Mouse (Mus musculus) neural tube, embryonic 14.5 days (tissue): ENCODE data around the gene Hnrnpk. TPM values are rescaled to one million over a fixed set of nuclear protein-coding genes. Genes with fewer than 3 reads are reported as not detected.
A peak's percentile ranks its signal among the peaks of the same experiment; 100 is the strongest.
"Not testable (repeated sequence)": the region's sequence is repeated elsewhere in the genome, so short reads cannot be mapped to it uniquely, and the experiment has no call there.

ENCODE experiments used
- ATAC-seq: fragments of 200-750 bp; cut with Nextera tagmentation; 2 replicates; pipeline ENCODE4 v1.8.0; 2017; ENCODE audit warnings: low read depth, mild to moderate bottlenecking, moderate TSS enrichment, moderate library complexity
- H3K27ac ChIP-seq: fragments of 300-500 bp; sonication (generic); 2 replicates; pipeline ENCODE4 v1.5.1; 2014; ENCODE audit warnings: low read depth, mild to moderate bottlenecking, control low read depth, low read length, moderate library complexity, mixed read lengths
- H3K27me3 ChIP-seq: fragments of 300-500 bp; sonication (generic); 2 replicates; pipeline ENCODE4 v1.6.1; 2014; ENCODE audit warnings: low read length; ENCODE audit not compliant: control insufficient read depth, insufficient read depth
- H3K36me3 ChIP-seq: fragments of 300-500 bp; sonication (generic); 2 replicates; pipeline ENCODE4 v1.6.1; 2014; ENCODE audit warnings: low read length, mixed read lengths; ENCODE audit not compliant: control insufficient read depth, insufficient read depth
- H3K4me1 ChIP-seq: fragments of 300-500 bp; sonication (generic); 2 replicates; pipeline ENCODE4 v1.6.1; 2014; ENCODE audit warnings: low read length; ENCODE audit not compliant: control insufficient read depth, insufficient read depth
- H3K4me2 ChIP-seq: fragments of 300-500 bp; sonication (generic); 2 replicates; pipeline ENCODE4 v1.6.1; 2014; ENCODE audit warnings: mild to moderate bottlenecking, low read depth, low read length, control low read depth
- H3K4me3 ChIP-seq: fragments of 300-500 bp; sonication (generic); 2 replicates; pipeline ENCODE4 v1.5.1; 2014; ENCODE audit warnings: low read depth, low read length, control low read depth, mixed read lengths
- H3K9ac ChIP-seq: fragments of 300-500 bp; sonication (generic); replicated peaks from 2 replicates; pipeline ENCODE4 v1.6.1; 2014; ENCODE audit warnings: low read depth, mild to moderate bottlenecking, control low read depth, low read length, mixed read lengths
- H3K9me3 ChIP-seq: fragments of 300-500 bp; sonication (generic); 2 replicates; pipeline ENCODE4 v1.6.1; 2016; ENCODE audit warnings: low read length; ENCODE audit not compliant: control insufficient read depth
- WGBS: fragments of 180-500 bp; shearing (Covaris S2); extraction: QIAGEN DNeasy Blood & Tissue Kit; methylation state at CpG from one replicate; pipeline ENCODE4 v1.1.7; 2014; 5-methylcytosine and 5-hydroxymethylcytosine counted together
- polyA plus RNA-seq: library from polyadenylated mRNA; unstranded; fragments of >200 nt; fragmentation: Nextera tagmentation; extraction: Ambion mirVana; gene quantifications from 2 replicates; pipeline ENCODE4 v1.2.1, GENCODE M21; 2014

Hnrnpk gene
- polyA plus RNA-seq, 1 experiment from 2014 or later, result 1,230 TPM

- Histone ChIP-seq H3K27ac (no peak overlapping the region), H3K4me3 (no peak overlapping the region), H3K36me3 (no peaks in the 10 kb centered on the region), H3K27me3 (no peaks in the 10 kb centered on the region), H3K4me2 (no peak overlapping the region), H3K9ac (no peak overlapping the region), H3K4me1 (no peaks in the 10 kb centered on the region), H3K9me3 (no peaks in the 10 kb centered on the region)
- 96% methylated on average over 2 of the region's 2 CpGs for WGBS
- ATAC-seq, result no peak
Observed at GRCm38 (mm10) chr13:58373153-58373470, 30.0 kb downstream of the Hnrnpk start.

GRCm38 (mm10) chr13:58372278-58373152, 30.6 kb downstream of the Hnrnpk start:
- Histone ChIP-seq H3K9me3 (no peaks in the 10 kb centered on the region), H3K4me1 (no peaks in the 10 kb centered on the region), H3K36me3 (no peaks in the 10 kb centered on the region), H3K27ac (no peak overlapping the region), H3K9ac (no peak overlapping the region), H3K4me2 (no peak overlapping the region), H3K4me3 (no peak overlapping the region), H3K27me3 (no peaks in the 10 kb centered on the region)
- no peak for ATAC-seq
- 89% methylated on average over 5 of the region's 5 CpGs for WGBS

GRCm38 (mm10) chr13:58368835-58369234, 34.3 kb downstream of the Hnrnpk start:
- Histone ChIP-seq H3K4me2 (no peak overlapping the region), H3K9me3 (no peaks in the 10 kb centered on the region), H3K9ac (no peak overlapping the region), H3K36me3 (no peaks in the 10 kb centered on the region), H3K27me3 (no peaks in the 10 kb centered on the region), H3K4me1 (no peaks in the 10 kb centered on the region), H3K27ac (no peak overlapping the region), H3K4me3 (no peak overlapping the region)
- WGBS, result 83% methylated on average over 4 of the region's 4 CpGs
- no peak for ATAC-seq

GRCm38 (mm10) chr13:58367641-58368040, 35.5 kb downstream of the Hnrnpk start:
- 79% methylated on average over 1 of the region's 1 CpGs for WGBS
- Histone ChIP-seq H3K4me3 (no peak overlapping the region), H3K4me1 (no peaks in the 10 kb centered on the region), H3K27ac (no peak overlapping the region), H3K27me3 (no peaks in the 10 kb centered on the region), H3K9ac (no peak overlapping the region), H3K4me2 (no peak overlapping the region), H3K9me3 (no peaks in the 10 kb centered on the region), H3K36me3 (no peaks in the 10 kb centered on the region)
- no peak for ATAC-seq

GRCm38 (mm10) chr13:58366373-58366772, 36.8 kb downstream of the Hnrnpk start:
- ATAC-seq, result no peak

GRCm38 (mm10) chr13:58365179-58365578, 38.0 kb downstream of the Hnrnpk start:
- not testable (repeated sequence) for H3K4me1 ChIP-seq, H3K9ac ChIP-seq, H3K4me3 ChIP-seq, H3K9me3 ChIP-seq, H3K27ac ChIP-seq, H3K36me3 ChIP-seq, H3K27me3 ChIP-seq, H3K4me2 ChIP-seq, ATAC-seq
- 81% methylated on average over 8 of the region's 8 CpGs for WGBS

More at GRCm38 (mm10) chr13:58366373-58366772, 36.8 kb downstream of the Hnrnpk start:
- H3K27ac ChIP-seq, result no peak overlapping the region
- no peak overlapping the region for H3K9ac ChIP-seq
- H3K4me2 ChIP-seq, result no peak overlapping the region
- H3K4me3 ChIP-seq, result no peak overlapping the region
- H3K4me1 ChIP-seq, result no peaks in the 10 kb centered on the region
- no peaks in the 10 kb centered on the region for H3K27me3 ChIP-seq
- WGBS, result 91% methylated on average over 3 of the region's 3 CpGs
- H3K36me3 ChIP-seq, result no peaks in the 10 kb centered on the region
- no peaks in the 10 kb centered on the region for H3K9me3 ChIP-seq

- H3K4me1 ChIP-seq, result no peaks in the 10 kb centered on the region
- no peak overlapping the region for H3K4me2 ChIP-seq
- no peak overlapping the region for H3K9ac ChIP-seq
- H3K27me3 ChIP-seq, result no peaks in the 10 kb centered on the region
- WGBS, result 86% methylated on average over 8 of the region's 8 CpGs
- H3K36me3 ChIP-seq, result no peaks in the 10 kb centered on the region
- H3K9me3 ChIP-seq, result no peaks in the 10 kb centered on the region
- no peak overlapping the region for H3K4me3 ChIP-seq
- ATAC-seq, result no peak
- no peak overlapping the region for H3K27ac ChIP-seq
Observed at GRCm38 (mm10) chr13:58364353-58365175, 38.6 kb downstream of the Hnrnpk start.

- H3K9ac ChIP-seq, result no peak overlapping the region
- no peaks in the 10 kb centered on the region for H3K9me3 ChIP-seq
- H3K4me2 ChIP-seq, result peak overlapping the region; percentile 86
- H3K27ac ChIP-seq, result no peak overlapping the region
- no peaks in the 10 kb centered on the region for H3K4me1 ChIP-seq
- no peaks in the 10 kb centered on the region for H3K27me3 ChIP-seq
- peak overlapping the region; percentile 65 for H3K4me3 ChIP-seq
- ATAC-seq, result peak; percentile 75
- no peaks in the 10 kb centered on the region for H3K36me3 ChIP-seq
- WGBS, result 6% methylated on average over 7 of the region's 7 CpGs
Observed at GRCm38 (mm10) chr13:58359304-58359653, 43.9 kb downstream of the Hnrnpk start.
